Mouse (Mus musculus): ENCODE data around the gene Chaf1a. TPM values are rescaled to one million over a fixed set of nuclear protein-coding genes. Genes with fewer than 3 reads are reported as not detected.

Gene Chaf1a
- polyA plus RNA-seq, 1 experiment: 70.3 TPM

GRCm38 (mm10) chr17:56078880-56079795 is 38.9 kb downstream of the Chaf1a start, which contains the start of gene Hdgfl2:
Gene Hdgfl2 (plus strand): TSS chr17:56079634.
- TF ChIP-seq CTCF (IDR thresholded peaks at IDR 0.05; ENCODE audit: control insufficient read depth, insufficient read depth, insufficient replicate concordance, low read depth, low read length) (0 out of 2 replicates have a peak, but pooled peaks have one; percentile 0), POLR2A (IDR thresholded peaks at IDR 0.05; ENCODE audit: control insufficient read depth, low read depth, low read length) (peak; percentile 90)
- Histone ChIP-seq H3K4me1 (ENCODE audit: control insufficient read depth, insufficient read depth, low read length) (peaks cover 11% of the 10 kb centered on the region), H3K36me3 (ENCODE audit: control insufficient read depth, insufficient read depth, low read length) (peaks cover 3% of the 10 kb centered on the region), H3K27me3 (ENCODE audit: control insufficient read depth, insufficient read depth, low read length) (no peaks in the 10 kb centered on the region), H3K4me3 (ENCODE audit: control insufficient read depth, low read depth, low read length) (peak within 1 kb of the TSS; percentile 100), H3K27ac (ENCODE audit: control insufficient read depth, insufficient read depth, low read depth, low read length) (peak within 1 kb of the TSS; percentile 97)

- Histone ChIP-seq H3K27me3 (ENCODE audit: control insufficient read depth, insufficient read depth, low read length) (no peaks in the 10 kb centered on the region), H3K36me3 (ENCODE audit: control insufficient read depth, insufficient read depth, low read length) (peaks cover 3% of the 10 kb centered on the region), H3K27ac (ENCODE audit: control insufficient read depth, insufficient read depth, low read depth, low read length) (peak overlapping the region; percentile 78; the same call in 1 of the 2 replicates), H3K4me3 (ENCODE audit: control insufficient read depth, low read depth, low read length) (peak overlapping the region; percentile 100), H3K4me1 (ENCODE audit: control insufficient read depth, insufficient read depth, low read length) (peaks cover 11% of the 10 kb centered on the region)
- TF ChIP-seq POLR2A (IDR thresholded peaks at IDR 0.05; ENCODE audit: control insufficient read depth, low read depth, low read length): no peak
- no peak for TF ChIP-seq CTCF (IDR thresholded peaks at IDR 0.05; ENCODE audit: control insufficient read depth, insufficient read depth, insufficient replicate concordance, low read depth, low read length)
These were observed 39.7 kb downstream of the Chaf1a start for GRCm38 (mm10) chr17:56079921-56080320.

- Histone ChIP-seq H3K27ac (ENCODE audit: control insufficient read depth, insufficient read depth, low read depth, low read length) (no peak overlapping the region), H3K4me3 (ENCODE audit: control insufficient read depth, low read depth, low read length) (peak overlapping the region; percentile 100), H3K4me1 (ENCODE audit: control insufficient read depth, insufficient read depth, low read length) (peaks cover 11% of the 10 kb centered on the region), H3K36me3 (ENCODE audit: control insufficient read depth, insufficient read depth, low read length) (peaks cover 3% of the 10 kb centered on the region), H3K27me3 (ENCODE audit: control insufficient read depth, insufficient read depth, low read length) (no peaks in the 10 kb centered on the region)
- TF ChIP-seq POLR2A (IDR thresholded peaks at IDR 0.05; ENCODE audit: control insufficient read depth, low read depth, low read length): no peak
- TF ChIP-seq CTCF (IDR thresholded peaks at IDR 0.05; ENCODE audit: control insufficient read depth, insufficient read depth, insufficient replicate concordance, low read depth, low read length): no peak
These were observed 40.7 kb downstream of the Chaf1a start for GRCm38 (mm10) chr17:56080781-56081585.

GRCm38 (mm10) chr17:56092312-56092711 is 52.1 kb downstream of the Chaf1a start:
- no peak for TF ChIP-seq CTCF (IDR thresholded peaks at IDR 0.05; ENCODE audit: control insufficient read depth, insufficient read depth, insufficient replicate concordance, low read depth, low read length)
- no peak for TF ChIP-seq POLR2A (IDR thresholded peaks at IDR 0.05; ENCODE audit: control insufficient read depth, low read depth, low read length)
- H3K4me3 ChIP-seq (ENCODE audit: control insufficient read depth, low read depth, low read length): no peak overlapping the region
- no peaks in the 10 kb centered on the region for H3K4me1 ChIP-seq (ENCODE audit: control insufficient read depth, insufficient read depth, low read length)
- no peaks in the 10 kb centered on the region for H3K27me3 ChIP-seq (ENCODE audit: control insufficient read depth, insufficient read depth, low read length)
- H3K27ac ChIP-seq (ENCODE audit: control insufficient read depth, insufficient read depth, low read depth, low read length): peak overlapping the region; percentile 5
- peaks cover 3% of the 10 kb centered on the region for H3K36me3 ChIP-seq (ENCODE audit: control insufficient read depth, insufficient read depth, low read length)

GRCm38 (mm10) chr17:56092794-56093193 is 52.6 kb downstream of the Chaf1a start:
- Histone ChIP-seq H3K36me3 (ENCODE audit: control insufficient read depth, insufficient read depth, low read length) (peaks cover 3% of the 10 kb centered on the region), H3K27me3 (ENCODE audit: control insufficient read depth, insufficient read depth, low read length) (no peaks in the 10 kb centered on the region), H3K4me3 (ENCODE audit: control insufficient read depth, low read depth, low read length) (no peak overlapping the region), H3K27ac (ENCODE audit: control insufficient read depth, insufficient read depth, low read depth, low read length) (peak overlapping the region; percentile 65), H3K4me1 (ENCODE audit: control insufficient read depth, insufficient read depth, low read length) (no peaks in the 10 kb centered on the region)
- TF ChIP-seq CTCF (IDR thresholded peaks at IDR 0.05; ENCODE audit: control insufficient read depth, insufficient read depth, insufficient replicate concordance, low read depth, low read length) (no peak), POLR2A (IDR thresholded peaks at IDR 0.05; ENCODE audit: control insufficient read depth, low read depth, low read length) (no peak)

GRCm38 (mm10) chr17:56096883-56097282 is 56.6 kb downstream of the Chaf1a start:
- Histone ChIP-seq H3K4me1 (ENCODE audit: control insufficient read depth, insufficient read depth, low read length) (no peaks in the 10 kb centered on the region), H3K36me3 (ENCODE audit: control insufficient read depth, insufficient read depth, low read length) (peaks cover 5% of the 10 kb centered on the region), H3K27me3 (ENCODE audit: control insufficient read depth, insufficient read depth, low read length) (no peaks in the 10 kb centered on the region), H3K27ac (ENCODE audit: control insufficient read depth, insufficient read depth, low read depth, low read length) (no peak overlapping the region), H3K4me3 (ENCODE audit: control insufficient read depth, low read depth, low read length) (no peak overlapping the region)
- TF ChIP-seq POLR2A (IDR thresholded peaks at IDR 0.05; ENCODE audit: control insufficient read depth, low read depth, low read length) (no peak), CTCF (IDR thresholded peaks at IDR 0.05; ENCODE audit: control insufficient read depth, insufficient read depth, insufficient replicate concordance, low read depth, low read length) (no peak)

GRCm38 (mm10) chr17:56098180-56098579 is 57.9 kb downstream of the Chaf1a start:
- Histone ChIP-seq H3K27me3 (ENCODE audit: control insufficient read depth, insufficient read depth, low read length) (no peaks in the 10 kb centered on the region), H3K36me3 (ENCODE audit: control insufficient read depth, insufficient read depth, low read length) (peaks cover 5% of the 10 kb centered on the region), H3K4me3 (ENCODE audit: control insufficient read depth, low read depth, low read length) (no peak overlapping the region), H3K27ac (ENCODE audit: control insufficient read depth, insufficient read depth, low read depth, low read length) (no peak overlapping the region), H3K4me1 (ENCODE audit: control insufficient read depth, insufficient read depth, low read length) (no peaks in the 10 kb centered on the region)
- TF ChIP-seq CTCF (IDR thresholded peaks at IDR 0.05; ENCODE audit: control insufficient read depth, insufficient read depth, insufficient replicate concordance, low read depth, low read length) (no peak), POLR2A (IDR thresholded peaks at IDR 0.05; ENCODE audit: control insufficient read depth, low read depth, low read length) (no peak)

All from testis, adult 2 months (tissue).